Mouse (Mus musculus) testis, adult 2 months (tissue): ENCODE measurements around the gene Sdccag8. TPM values are rescaled to one million over a fixed set of nuclear protein-coding genes. Genes with fewer than 3 reads are reported as not detected.

Experiments
- H3K27ac ChIP-seq: fragments of 200-500 bp; 2 replicates; pipeline ENCODE4 v1.5.1; 2012; ENCODE audit warnings: low read depth, low read length; ENCODE audit not compliant: control insufficient read depth, insufficient read depth
- H3K27me3 ChIP-seq: fragments of 200-500 bp; 2 replicates; pipeline ENCODE4 v1.6.1; 2012; ENCODE audit warnings: mild to moderate bottlenecking, low read length, moderate library complexity; ENCODE audit not compliant: control insufficient read depth, insufficient read depth
- H3K36me3 ChIP-seq: fragments of 200-500 bp; 2 replicates; pipeline ENCODE4 v1.6.1; 2012; ENCODE audit warnings: mild to moderate bottlenecking, low read length; ENCODE audit not compliant: control insufficient read depth, insufficient read depth
- H3K4me1 ChIP-seq: fragments of 200-500 bp; 2 replicates; pipeline ENCODE4 v1.6.1; 2012; ENCODE audit warnings: low read length; ENCODE audit not compliant: control insufficient read depth, insufficient read depth
- H3K4me3 ChIP-seq: fragments of 200-500 bp; 2 replicates; pipeline ENCODE4 v1.5.1; 2012; ENCODE audit warnings: low read depth, mild to moderate bottlenecking, low read length, moderate library complexity, mixed read lengths; ENCODE audit not compliant: control insufficient read depth
- CTCF ChIP-seq: fragments of 200-500 bp; IDR thresholded peaks from 2 replicates; pipeline ENCODE4 v1.5.1; 2012; ENCODE audit warnings: low read depth, mild to moderate bottlenecking, inconsistent platforms, low read length, moderate library complexity; ENCODE audit not compliant: control insufficient read depth, insufficient read depth, insufficient replicate concordance
- POLR2A ChIP-seq: fragments of 200-500 bp; IDR thresholded peaks from 2 replicates; pipeline ENCODE4 v1.6.1; 2012; ENCODE audit warnings: low read depth, mild to moderate bottlenecking, inconsistent platforms, low read length, moderate library complexity; ENCODE audit not compliant: control insufficient read depth
- polyA plus RNA-seq: library from polyadenylated mRNA; depleted of rRNA; stranded (reverse); fragments of >200 nt; gene quantifications from 2 replicates; pipeline ENCODE4 v1.2.3, GENCODE M21; 2012

Gene Sdccag8
- polyA plus RNA-seq, 1 experiment = 17.4 TPM

DNA sequence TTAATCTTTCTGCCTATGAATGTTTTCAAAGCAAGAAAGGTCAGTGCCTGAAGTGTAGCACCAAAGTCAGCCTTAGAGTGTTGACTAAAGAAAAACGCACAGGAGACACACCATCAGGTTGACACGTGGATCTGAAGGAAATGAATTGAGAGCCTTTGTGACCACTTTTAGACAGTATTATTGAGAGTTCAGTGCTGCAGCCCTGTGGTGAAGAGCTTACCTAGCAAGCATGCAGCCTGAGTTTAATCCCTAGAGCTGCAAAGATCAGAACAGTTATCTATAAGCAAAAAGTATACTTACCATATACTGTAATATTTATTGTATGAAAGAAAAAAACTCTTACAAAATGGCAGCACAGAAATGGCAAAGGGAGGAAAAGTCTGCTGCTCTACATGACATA is 223.9 kb downstream of the Sdccag8 start:
- no peak for TF ChIP-seq CTCF
- no peak for TF ChIP-seq POLR2A
- Histone ChIP-seq H3K4me1 (no peaks in the 10 kb centered on the region), H3K27me3 (no peaks in the 10 kb centered on the region), H3K36me3 (no peaks in the 10 kb centered on the region), H3K27ac (no peak overlapping the region), H3K4me3 (no peak overlapping the region)

- Histone ChIP-seq H3K4me3 (no peak overlapping the region), H3K4me1 (no peaks in the 10 kb centered on the region), H3K36me3 (no peaks in the 10 kb centered on the region), H3K27ac (no peak overlapping the region), H3K27me3 (no peaks in the 10 kb centered on the region)
- no peak for TF ChIP-seq CTCF
- TF ChIP-seq POLR2A = no peak
These were observed 224.7 kb downstream of the Sdccag8 start for GRCm38 (mm10) chr1:177039093-177039674.

DNA sequence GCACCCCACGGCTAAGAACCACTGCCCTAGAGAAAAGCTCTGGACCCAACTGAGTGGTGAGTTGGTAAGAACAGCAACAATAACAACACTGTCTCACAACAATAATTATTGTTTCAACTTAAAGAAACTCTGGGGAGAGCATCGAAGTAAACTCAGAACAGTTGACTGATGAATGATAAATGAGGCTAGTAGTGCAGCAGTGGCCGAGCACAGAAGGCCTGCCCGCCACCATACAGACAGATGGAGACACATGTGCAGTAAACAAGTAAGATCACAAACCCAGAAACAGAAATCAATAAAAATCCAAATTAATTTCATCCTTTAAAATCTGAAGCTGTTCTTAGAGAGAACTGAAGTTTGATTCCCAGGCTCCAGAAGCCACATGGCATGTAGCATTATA is 225.6 kb downstream of the Sdccag8 start:
- TF ChIP-seq CTCF (no peak), POLR2A (no peak)
- Histone ChIP-seq H3K4me3 (no peak overlapping the region), H3K4me1 (no peaks in the 10 kb centered on the region), H3K27ac (no peak overlapping the region), H3K27me3 (no peaks in the 10 kb centered on the region), H3K36me3 (no peaks in the 10 kb centered on the region)

GRCm38 (mm10) chr1:177045885-177046284 is 231.4 kb downstream of the Sdccag8 start:
- no peaks in the 10 kb centered on the region for H3K36me3 ChIP-seq
- no peaks in the 10 kb centered on the region for H3K27me3 ChIP-seq
- no peak for TF ChIP-seq CTCF
- TF ChIP-seq POLR2A = no peak
- H3K4me3 ChIP-seq = no peak overlapping the region
- H3K27ac ChIP-seq = no peak overlapping the region
- H3K4me1 ChIP-seq = no peaks in the 10 kb centered on the region

DNA sequence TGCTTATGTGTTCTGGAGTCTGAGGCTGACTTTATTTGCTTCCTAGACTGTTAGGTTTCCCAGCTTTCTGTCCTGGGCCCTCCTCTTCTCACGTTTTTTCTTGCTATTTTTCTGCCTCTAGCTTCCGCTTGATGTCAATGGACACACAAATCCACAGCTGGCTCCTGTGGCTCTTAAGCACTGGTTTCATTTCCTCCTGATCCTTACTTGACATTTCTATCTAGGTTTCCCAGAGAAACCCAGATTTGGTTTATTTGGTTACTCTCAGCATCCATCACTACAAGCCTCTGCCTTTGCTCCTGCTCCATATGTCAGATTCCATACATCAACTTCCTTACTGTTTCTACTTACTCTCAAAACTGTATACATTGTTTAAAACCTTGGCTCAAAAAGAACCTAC is 232.5 kb downstream of the Sdccag8 start:
- TF ChIP-seq POLR2A = no peak
- TF ChIP-seq CTCF = no peak
- H3K27ac ChIP-seq = no peak overlapping the region
- no peaks in the 10 kb centered on the region for H3K27me3 ChIP-seq
- no peak overlapping the region for H3K4me3 ChIP-seq
- H3K36me3 ChIP-seq = no peaks in the 10 kb centered on the region
- no peaks in the 10 kb centered on the region for H3K4me1 ChIP-seq

DNA sequence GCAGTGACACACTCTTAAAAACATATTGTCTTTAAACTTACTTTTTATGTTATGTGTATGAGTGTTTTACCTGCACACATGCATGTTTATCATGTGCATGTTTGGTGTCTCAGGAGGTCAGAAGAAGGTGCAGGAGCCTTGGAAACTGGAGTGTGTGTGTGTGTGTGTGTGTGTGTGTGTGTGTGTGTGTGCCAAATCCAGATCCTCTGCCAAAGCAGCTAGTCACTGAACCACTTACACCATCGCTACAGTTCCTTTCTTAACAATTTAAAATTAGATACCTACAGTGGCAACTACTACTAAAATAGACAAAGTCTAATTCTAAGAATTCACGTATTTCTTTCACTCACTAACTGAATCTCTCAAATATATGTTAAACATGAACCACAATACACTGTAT is 234.3 kb downstream of the Sdccag8 start:
- TF ChIP-seq POLR2A = no peak
- TF ChIP-seq CTCF = no peak
- Histone ChIP-seq H3K27me3 (no peaks in the 10 kb centered on the region), H3K4me3 (no peak overlapping the region), H3K4me1 (no peaks in the 10 kb centered on the region), H3K36me3 (no peaks in the 10 kb centered on the region), H3K27ac (no peak overlapping the region)

DNA sequence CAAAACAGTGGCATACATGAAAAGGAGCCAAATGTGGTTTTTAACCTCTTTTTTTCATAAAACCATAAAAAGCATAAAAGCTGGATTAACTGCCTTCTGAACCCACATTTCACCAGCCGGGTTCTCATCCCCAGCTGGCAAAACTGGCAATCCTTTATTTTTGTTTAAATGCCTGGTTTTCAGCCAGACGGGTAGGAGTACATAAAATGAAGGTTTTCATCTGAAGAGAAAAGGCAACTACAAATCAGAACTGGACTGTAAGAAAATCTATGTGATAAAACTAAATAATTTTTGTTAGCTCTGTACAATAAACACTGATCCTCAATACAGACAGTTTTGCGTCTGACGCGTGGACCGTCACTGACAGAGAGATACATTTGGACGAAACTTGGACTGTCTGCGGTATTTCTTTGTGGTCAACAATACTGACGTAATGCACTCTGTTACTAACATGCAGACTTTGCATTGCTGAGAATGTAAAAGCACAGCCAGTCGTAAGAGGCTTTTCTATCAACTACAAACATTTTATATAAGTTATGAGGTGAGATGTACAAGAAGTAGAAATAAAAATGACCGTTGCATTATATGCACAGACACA is 237.0 kb downstream of the Sdccag8 start:
- TF ChIP-seq CTCF (no peak), POLR2A (no peak)
- Histone ChIP-seq H3K36me3 (no peaks in the 10 kb centered on the region), H3K4me1 (no peaks in the 10 kb centered on the region)

DNA sequence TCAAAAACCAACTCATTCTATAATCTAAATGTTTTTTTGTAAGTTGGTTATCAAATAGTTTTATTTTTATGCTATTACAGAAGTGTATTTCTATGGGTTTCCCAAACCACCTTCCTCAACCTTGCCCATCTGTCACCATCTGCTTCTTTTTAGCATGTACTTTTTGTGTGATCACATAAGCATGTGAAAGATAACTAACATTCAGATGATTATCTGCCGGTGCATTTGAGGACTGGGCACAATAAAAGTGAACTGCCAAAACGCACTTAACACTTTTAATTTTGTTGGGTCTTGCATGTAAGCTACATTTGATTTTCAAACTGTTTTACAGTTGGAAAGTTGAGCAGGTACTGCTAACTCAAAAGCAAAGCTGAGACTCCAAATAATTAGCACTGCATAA is 240.4 kb downstream of the Sdccag8 start:
- Histone ChIP-seq H3K36me3 (no peaks in the 10 kb centered on the region), H3K27me3 (no peaks in the 10 kb centered on the region), H3K27ac (no peak overlapping the region), H3K4me3 (no peak overlapping the region), H3K4me1 (no peaks in the 10 kb centered on the region)
- TF ChIP-seq POLR2A (no peak), CTCF (no peak)

More for the DNA sequence above, 237.0 kb downstream of the Sdccag8 start:
- no peak overlapping the region for H3K4me3 ChIP-seq
- H3K27me3 ChIP-seq = no peaks in the 10 kb centered on the region
- no peak overlapping the region for H3K27ac ChIP-seq
